Mouse (Mus musculus) forebrain, embryonic 15.5 days (tissue): Measurements from ENCODE around the gene Kcnh7. TPM values are rescaled to one million over a fixed set of nuclear protein-coding genes. Genes with fewer than 3 reads are reported as not detected.

Source experiments
- ATAC-seq: fragments of 200-750 bp; cut with Nextera tagmentation; replicated peaks from 2 replicates; pipeline ENCODE4 v1.8.0; 2017; ENCODE audit warnings: mild to moderate bottlenecking, moderate TSS enrichment, moderate library complexity
- H3K27ac ChIP-seq: fragments of 300-500 bp; sonication (generic); replicated peaks from 2 replicates; pipeline ENCODE4 v1.5.1; 2015; ENCODE audit warnings: mild to moderate bottlenecking, inconsistent platforms
- H3K27me3 ChIP-seq: fragments of 300-500 bp; sonication (generic); 2 replicates; pipeline ENCODE4 v1.6.1; 2015; ENCODE audit warnings: inconsistent platforms
- H3K36me3 ChIP-seq: fragments of 300-500 bp; sonication (generic); 2 replicates; pipeline ENCODE4 v1.6.1; 2015; ENCODE audit warnings: mild to moderate bottlenecking, inconsistent platforms
- H3K4me1 ChIP-seq: fragments of 300-500 bp; sonication (generic); 2 replicates; pipeline ENCODE4 v1.6.1; 2015; ENCODE audit warnings: inconsistent platforms
- H3K4me2 ChIP-seq: fragments of 300-500 bp; sonication (generic); replicated peaks from 2 replicates; pipeline ENCODE4 v1.6.1; 2015; ENCODE audit warnings: mild to moderate bottlenecking, inconsistent platforms
- H3K4me3 ChIP-seq: fragments of 300-500 bp; sonication (generic); 2 replicates; pipeline ENCODE4 v1.5.1; 2015; ENCODE audit warnings: mild to moderate bottlenecking, inconsistent platforms
- H3K9ac ChIP-seq: fragments of 300-500 bp; sonication (generic); replicated peaks from 2 replicates; pipeline ENCODE4 v1.6.1; 2015; ENCODE audit warnings: mild to moderate bottlenecking, inconsistent platforms
- H3K9me3 ChIP-seq: fragments of 300-500 bp; sonication (generic); 2 replicates; pipeline ENCODE4 v1.6.1; 2016; ENCODE audit warnings: inconsistent platforms
- WGBS: fragments of 180-500 bp; shearing (Covaris S2); methylation state at CpG from one replicate; pipeline ENCODE4 v1.1.7; 2015; ENCODE audit warnings: mixed read lengths; 5-methylcytosine and 5-hydroxymethylcytosine counted together
- polyA plus RNA-seq: library from polyadenylated mRNA; unstranded; fragments of >200 nt; fragmentation: Nextera tagmentation; extraction: Ambion mirVana; gene quantifications from 2 replicates; pipeline ENCODE4 v1.2.1, GENCODE M21; 2015

Kcnh7 gene
- polyA plus RNA-seq, 1 experiment from 2014 or later, result 12.5 TPM

DNA sequence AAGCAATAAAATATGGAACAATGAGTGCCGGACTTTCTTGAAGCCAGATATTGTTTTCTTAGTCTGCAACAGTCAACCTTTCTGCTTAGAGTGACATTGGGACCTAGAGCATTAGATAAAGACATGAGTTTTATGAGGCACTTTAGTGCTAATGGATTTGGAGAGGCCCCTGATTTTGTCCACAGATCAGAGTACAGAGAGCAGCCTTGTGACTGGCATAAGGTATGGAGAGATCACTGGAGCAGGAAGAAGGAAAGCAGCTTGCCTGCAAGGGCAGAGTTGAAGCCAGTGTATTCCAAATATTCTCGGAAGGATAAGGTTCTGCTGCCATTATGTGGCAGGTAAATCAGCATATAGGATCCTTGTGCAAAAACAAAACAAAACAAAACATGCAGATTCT, 93.6 kb downstream of the Kcnh7 start:
- 89% methylated on average over 2 of the region's 2 CpGs for WGBS
- peaks cover 4% of the 10 kb centered on the region; the same call in 1 of the 2 replicates for H3K4me1 ChIP-seq
- no peak for ATAC-seq

GRCm38 (mm10) chr2:63058386-63058785, 125.7 kb downstream of the Kcnh7 start:
- H3K4me2 ChIP-seq, result no peak overlapping the region
- no peak for ATAC-seq
- no peak overlapping the region for H3K4me3 ChIP-seq
- no peaks in the 10 kb centered on the region for H3K27me3 ChIP-seq
- no peaks in the 10 kb centered on the region for H3K9me3 ChIP-seq
- no peak overlapping the region for H3K27ac ChIP-seq
- 83% methylated on average over 2 of the region's 2 CpGs for WGBS
- H3K4me1 ChIP-seq, result no peaks in the 10 kb centered on the region
- no peaks in the 10 kb centered on the region for H3K36me3 ChIP-seq
- H3K9ac ChIP-seq, result no peak overlapping the region

More for the DNA sequence above, 93.6 kb downstream of the Kcnh7 start:
- H3K9ac ChIP-seq, result no peak overlapping the region
- H3K27me3 ChIP-seq, result no peaks in the 10 kb centered on the region
- no peak overlapping the region for H3K4me3 ChIP-seq
- no peak overlapping the region for H3K27ac ChIP-seq
- no peaks in the 10 kb centered on the region for H3K36me3 ChIP-seq
- H3K4me2 ChIP-seq, result no peak overlapping the region
- no peaks in the 10 kb centered on the region for H3K9me3 ChIP-seq

DNA sequence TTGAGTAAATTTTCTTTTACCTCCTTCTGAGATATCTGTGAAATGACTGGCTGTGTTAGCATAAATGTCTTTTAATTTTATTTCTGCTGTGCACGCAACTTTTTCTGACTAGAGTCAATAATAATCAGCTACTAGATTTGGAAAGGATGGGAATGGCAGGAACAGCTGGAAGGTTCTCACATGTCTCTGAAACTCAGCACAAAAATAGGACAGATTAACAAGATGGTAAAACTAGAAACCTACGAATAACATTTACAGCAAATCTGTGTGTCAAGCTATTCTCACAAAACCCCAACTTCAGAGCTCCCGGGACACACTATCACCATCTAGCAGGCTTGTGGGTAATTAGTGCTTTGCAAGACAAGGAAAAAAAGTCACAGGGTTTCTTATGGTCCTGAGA, 134.2 kb downstream of the Kcnh7 start:
- Histone ChIP-seq H3K4me2 (no peak overlapping the region), H3K36me3 (no peaks in the 10 kb centered on the region), H3K27ac (no peak overlapping the region), H3K4me3 (no peak overlapping the region), H3K27me3 (no peaks in the 10 kb centered on the region), H3K9me3 (no peaks in the 10 kb centered on the region), H3K9ac (no peak overlapping the region), H3K4me1 (no peaks in the 10 kb centered on the region)
- WGBS, result 94% methylated on average over 3 of the region's 3 CpGs
- ATAC-seq, result no peak

DNA sequence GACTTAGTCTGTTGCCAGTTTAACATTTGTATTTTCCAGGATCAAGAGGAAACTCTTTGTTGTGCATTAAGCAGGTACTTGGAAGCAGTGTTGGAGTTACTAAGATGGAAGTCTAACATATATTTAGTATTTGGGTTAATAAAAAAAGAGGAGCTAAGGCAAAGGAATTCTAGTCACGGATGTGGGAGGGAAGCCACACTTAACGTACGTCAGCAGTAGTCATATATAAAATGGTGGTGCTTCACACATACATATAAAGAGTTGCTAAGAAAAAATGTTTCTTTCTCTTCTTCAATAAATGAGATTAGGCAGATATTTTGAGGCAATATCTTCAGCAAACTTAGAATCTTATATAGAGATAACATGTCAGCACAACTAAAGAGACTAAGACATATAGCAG, 144.4 kb downstream of the Kcnh7 start:
- 96% methylated on average over 3 of the region's 3 CpGs for WGBS
- Histone ChIP-seq H3K27ac (no peak overlapping the region), H3K4me2 (no peak overlapping the region), H3K4me3 (no peak overlapping the region), H3K9ac (no peak overlapping the region), H3K9me3 (no peaks in the 10 kb centered on the region), H3K36me3 (no peaks in the 10 kb centered on the region), H3K27me3 (no peaks in the 10 kb centered on the region), H3K4me1 (no peaks in the 10 kb centered on the region)
- ATAC-seq, result no peak

DNA sequence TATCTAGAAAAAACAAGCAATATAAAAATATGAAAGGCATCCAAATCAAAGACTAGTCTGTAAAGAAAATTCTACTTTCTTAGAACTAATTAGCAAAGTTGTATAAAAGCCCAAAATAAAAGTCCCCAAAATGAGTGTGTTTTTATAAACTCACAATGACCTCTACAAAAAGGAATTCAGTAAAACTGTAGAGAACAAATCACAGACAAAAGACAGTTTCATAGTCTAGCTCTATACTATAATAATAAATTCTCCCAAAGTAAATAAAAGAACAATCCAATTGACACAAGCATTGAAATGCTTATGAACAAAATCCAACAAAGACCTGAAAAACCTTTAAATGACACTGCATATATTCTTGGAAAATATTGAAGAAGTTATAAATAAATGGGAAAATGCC, 169.2 kb downstream of the Kcnh7 start:
- Histone ChIP-seq H3K9me3 (no peaks in the 10 kb centered on the region), H3K36me3 (no peaks in the 10 kb centered on the region), H3K4me3 (no peak overlapping the region), H3K4me2 (no peak overlapping the region), H3K4me1 (no peaks in the 10 kb centered on the region), H3K27ac (no peak overlapping the region), H3K9ac (no peak overlapping the region), H3K27me3 (no peaks in the 10 kb centered on the region)
- no peak for ATAC-seq

GRCm38 (mm10) chr2:63009141-63009540, 174.9 kb downstream of the Kcnh7 start:
- Histone ChIP-seq H3K9ac (no peak overlapping the region), H3K9me3 (no peaks in the 10 kb centered on the region), H3K4me1 (no peaks in the 10 kb centered on the region), H3K4me2 (no peak overlapping the region), H3K36me3 (no peaks in the 10 kb centered on the region), H3K27ac (no peak overlapping the region), H3K4me3 (no peak overlapping the region), H3K27me3 (no peaks in the 10 kb centered on the region)
- 94% methylated on average over 4 of the region's 4 CpGs for WGBS
- ATAC-seq, result no peak

DNA sequence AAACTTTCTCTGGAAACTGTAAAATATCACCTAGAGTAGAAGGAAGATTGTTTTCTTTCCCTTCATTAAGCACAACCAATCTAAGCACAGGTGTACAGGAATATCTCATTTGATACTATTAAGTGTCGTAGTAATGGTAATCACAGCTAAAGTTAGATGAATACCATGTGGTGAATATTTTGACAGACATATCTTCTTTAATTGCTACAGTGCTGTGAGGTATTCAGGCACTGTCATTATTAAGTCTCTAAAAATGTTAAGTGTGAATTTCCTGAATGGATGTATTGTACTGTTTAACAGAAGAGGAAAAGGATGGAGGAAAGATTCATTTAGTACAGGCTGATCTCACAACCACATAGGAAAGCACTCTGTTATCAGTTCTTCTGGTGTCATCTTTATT, 181.3 kb downstream of the Kcnh7 start:
- Histone ChIP-seq H3K4me3 (no peak overlapping the region), H3K27me3 (no peaks in the 10 kb centered on the region), H3K36me3 (no peaks in the 10 kb centered on the region), H3K9me3 (no peaks in the 10 kb centered on the region), H3K4me1 (0 out of 2 replicates have a peak, but pooled peaks cover under 1% of the 10 kb centered on the region), H3K27ac (no peak overlapping the region), H3K4me2 (no peak overlapping the region), H3K9ac (no peak overlapping the region)
- WGBS, result 58% methylated on average over 1 of the region's 1 CpGs
- ATAC-seq, result no peak

DNA sequence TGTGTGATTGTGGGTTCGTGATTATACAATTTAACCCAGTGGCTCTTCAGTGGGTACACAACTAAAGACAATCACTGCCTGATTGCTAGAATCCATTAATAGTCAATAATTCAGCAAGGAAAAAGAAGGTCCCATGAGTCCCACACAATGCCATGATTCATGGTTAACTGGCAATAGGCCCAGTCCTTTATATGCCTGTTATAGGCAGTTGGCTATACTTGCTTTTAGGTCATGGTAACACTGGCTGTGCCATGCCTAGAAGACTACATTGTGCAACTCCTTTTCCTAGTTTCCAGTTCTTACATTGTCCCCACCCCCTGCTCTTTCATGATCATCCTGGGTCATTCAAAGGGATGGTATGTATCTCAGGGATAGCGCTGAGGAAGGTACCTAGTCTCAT, 186.4 kb downstream of the Kcnh7 start:
- no peaks in the 10 kb centered on the region for H3K36me3 ChIP-seq
- 0 out of 2 replicates have a peak, but pooled peaks have one; percentile 58 for ATAC-seq
- WGBS, result 77% methylated on average over 2 of the region's 2 CpGs

DNA sequence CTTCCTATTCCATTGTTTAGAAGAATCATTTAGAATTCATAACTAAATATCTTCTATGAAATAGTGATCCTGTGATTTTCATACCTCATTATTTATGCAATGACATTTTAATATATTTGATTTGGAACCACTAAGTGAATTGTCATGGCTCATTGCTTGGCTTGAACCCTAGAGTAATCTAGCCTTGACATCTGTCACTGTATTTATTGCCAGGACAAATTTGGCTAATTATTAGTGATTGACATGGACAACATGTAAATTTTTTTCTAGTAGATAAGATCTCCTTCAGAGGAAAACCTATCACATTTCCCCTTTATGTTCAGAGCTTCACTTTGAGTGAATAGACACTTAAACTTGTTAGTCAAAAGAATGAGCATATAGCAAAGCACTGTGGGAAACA, 195.5 kb downstream of the Kcnh7 start:
- no peak overlapping the region for H3K4me3 ChIP-seq
- H3K27me3 ChIP-seq, result no peaks in the 10 kb centered on the region
- H3K36me3 ChIP-seq, result no peaks in the 10 kb centered on the region
- H3K9me3 ChIP-seq, result no peaks in the 10 kb centered on the region
- H3K27ac ChIP-seq, result no peak overlapping the region
- no peak overlapping the region for H3K4me2 ChIP-seq
- no peaks in the 10 kb centered on the region for H3K4me1 ChIP-seq
- no peak for ATAC-seq
- no peak overlapping the region for H3K9ac ChIP-seq

More for the DNA sequence above, 186.4 kb downstream of the Kcnh7 start:
- H3K4me3 ChIP-seq, result no peak overlapping the region
- no peak overlapping the region for H3K4me2 ChIP-seq
- 0 out of 2 replicates have a peak, but pooled peaks cover 2% of the 10 kb centered on the region for H3K4me1 ChIP-seq
- no peak overlapping the region for H3K9ac ChIP-seq
- no peaks in the 10 kb centered on the region for H3K9me3 ChIP-seq
- H3K27me3 ChIP-seq, result no peaks in the 10 kb centered on the region
- no peak overlapping the region for H3K27ac ChIP-seq

DNA sequence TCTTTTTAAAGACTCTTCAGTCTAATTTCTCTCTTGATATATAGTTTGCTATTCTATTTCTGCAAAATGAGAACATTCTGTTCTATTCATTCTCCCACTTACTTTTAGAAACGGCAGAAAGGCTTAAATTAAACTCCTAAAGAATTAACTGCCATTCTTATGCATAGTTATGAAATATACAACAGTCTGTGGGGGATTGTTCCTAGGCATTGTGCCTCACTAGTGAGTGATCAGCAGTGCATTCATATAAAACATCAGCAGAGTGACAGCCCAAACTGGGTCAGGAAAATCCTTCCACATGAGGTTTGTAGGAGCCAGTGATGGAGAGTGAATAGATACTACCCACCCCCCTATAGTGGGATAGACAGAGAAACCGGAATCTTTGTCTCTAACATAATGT, 200.2 kb downstream of the Kcnh7 start:
- no peaks in the 10 kb centered on the region for H3K36me3 ChIP-seq
- no peaks in the 10 kb centered on the region for H3K27me3 ChIP-seq
- no peak for ATAC-seq
- H3K4me2 ChIP-seq, result no peak overlapping the region
- H3K4me3 ChIP-seq, result no peak overlapping the region
- H3K4me1 ChIP-seq, result no peaks in the 10 kb centered on the region
- no peak overlapping the region for H3K27ac ChIP-seq
- H3K9me3 ChIP-seq, result no peaks in the 10 kb centered on the region
- 46% methylated on average over 2 of the region's 2 CpGs for WGBS
- H3K9ac ChIP-seq, result no peak overlapping the region

DNA sequence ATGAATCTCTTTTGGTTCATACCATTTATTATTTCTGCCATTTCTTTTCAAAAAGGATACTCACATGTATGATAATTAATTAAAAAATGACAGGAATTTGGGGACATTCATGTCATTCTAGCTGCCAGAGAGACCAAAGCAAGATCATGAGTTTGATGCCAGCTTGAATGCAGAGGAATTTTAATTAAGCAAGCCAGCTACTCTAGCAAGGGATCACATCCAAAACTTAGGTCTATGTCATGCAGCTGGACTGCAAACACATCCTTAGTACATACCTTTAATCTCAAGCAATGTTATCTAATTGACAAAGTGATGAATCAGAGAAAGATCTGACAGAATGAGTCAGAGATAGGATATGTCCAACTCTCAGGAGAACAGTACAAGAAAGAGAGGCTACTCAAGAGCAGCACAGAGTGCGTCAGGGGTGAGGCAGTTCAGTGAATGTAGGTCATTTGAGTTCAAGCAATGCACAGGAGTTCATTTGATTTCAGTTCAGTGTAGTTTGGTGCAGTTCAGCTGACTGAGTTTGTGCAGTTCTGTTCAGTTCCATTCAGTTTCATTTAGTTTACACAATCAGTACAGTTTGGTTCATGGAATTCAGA, 248.7 kb downstream of the Kcnh7 start:
- Histone ChIP-seq H3K4me1 (no peaks in the 10 kb centered on the region), H3K27ac (no peak overlapping the region), H3K4me2 (no peak overlapping the region), H3K27me3 (no peaks in the 10 kb centered on the region), H3K36me3 (no peaks in the 10 kb centered on the region), H3K9me3 (no peaks in the 10 kb centered on the region), H3K4me3 (no peak overlapping the region), H3K9ac (no peak overlapping the region)
- WGBS, result 82% methylated on average over 1 of the region's 1 CpGs
- no peak for ATAC-seq

DNA sequence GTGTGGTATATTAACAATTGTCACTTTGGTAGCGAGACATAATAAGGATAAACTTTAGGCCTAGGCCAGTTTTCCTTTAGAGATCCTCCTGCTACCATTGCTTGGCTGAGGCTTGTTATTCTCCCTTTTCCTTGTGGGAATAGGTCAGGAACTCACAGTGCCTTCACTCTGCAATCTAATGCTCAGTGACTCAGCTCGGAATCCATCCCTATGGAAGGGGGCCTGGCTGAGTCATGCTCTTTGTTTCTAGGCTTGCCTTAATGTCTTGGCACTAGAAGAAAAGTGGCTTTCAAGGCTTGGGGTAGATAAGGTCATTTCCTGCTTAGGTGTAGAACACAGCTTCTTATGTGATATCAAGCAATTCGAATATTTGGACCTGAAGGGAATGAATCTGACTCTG, 255.6 kb downstream of the Kcnh7 start:
- ATAC-seq, result no peak
- Histone ChIP-seq H3K4me1 (no peaks in the 10 kb centered on the region), H3K27me3 (no peaks in the 10 kb centered on the region), H3K9ac (no peak overlapping the region), H3K4me2 (no peak overlapping the region), H3K27ac (no peak overlapping the region), H3K36me3 (no peaks in the 10 kb centered on the region), H3K4me3 (no peak overlapping the region), H3K9me3 (no peaks in the 10 kb centered on the region)
- WGBS, result 84% methylated on average over 3 of the region's 3 CpGs

DNA sequence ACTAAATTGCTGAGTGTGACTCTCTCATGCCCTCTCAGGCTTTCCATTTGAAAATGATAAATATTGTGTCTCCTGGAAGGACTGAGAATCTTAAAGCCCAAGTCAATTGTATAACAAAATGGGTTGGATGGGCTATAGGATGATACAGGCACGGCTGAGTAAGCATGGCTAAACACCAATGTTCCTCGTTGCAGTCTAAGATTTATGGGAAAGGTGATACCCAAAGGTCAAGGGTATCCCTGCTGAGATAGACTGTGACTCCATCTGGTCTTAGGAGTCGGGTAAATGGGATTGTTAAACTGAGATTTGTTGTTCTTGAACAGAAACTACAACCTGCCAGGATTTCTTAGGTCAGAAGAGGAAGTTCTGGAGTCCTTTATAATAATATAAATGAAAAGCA, 256.0 kb downstream of the Kcnh7 start:
- Histone ChIP-seq H3K4me2 (no peak overlapping the region), H3K36me3 (no peaks in the 10 kb centered on the region), H3K27me3 (no peaks in the 10 kb centered on the region), H3K4me1 (no peaks in the 10 kb centered on the region), H3K9ac (no peak overlapping the region), H3K27ac (no peak overlapping the region), H3K9me3 (no peaks in the 10 kb centered on the region), H3K4me3 (no peak overlapping the region)
- 73% methylated on average over 3 of the region's 3 CpGs for WGBS
- ATAC-seq, result no peak
